8 mouse cellular contexts compared by ENCODE assay signal in the genomic region with DNA sequence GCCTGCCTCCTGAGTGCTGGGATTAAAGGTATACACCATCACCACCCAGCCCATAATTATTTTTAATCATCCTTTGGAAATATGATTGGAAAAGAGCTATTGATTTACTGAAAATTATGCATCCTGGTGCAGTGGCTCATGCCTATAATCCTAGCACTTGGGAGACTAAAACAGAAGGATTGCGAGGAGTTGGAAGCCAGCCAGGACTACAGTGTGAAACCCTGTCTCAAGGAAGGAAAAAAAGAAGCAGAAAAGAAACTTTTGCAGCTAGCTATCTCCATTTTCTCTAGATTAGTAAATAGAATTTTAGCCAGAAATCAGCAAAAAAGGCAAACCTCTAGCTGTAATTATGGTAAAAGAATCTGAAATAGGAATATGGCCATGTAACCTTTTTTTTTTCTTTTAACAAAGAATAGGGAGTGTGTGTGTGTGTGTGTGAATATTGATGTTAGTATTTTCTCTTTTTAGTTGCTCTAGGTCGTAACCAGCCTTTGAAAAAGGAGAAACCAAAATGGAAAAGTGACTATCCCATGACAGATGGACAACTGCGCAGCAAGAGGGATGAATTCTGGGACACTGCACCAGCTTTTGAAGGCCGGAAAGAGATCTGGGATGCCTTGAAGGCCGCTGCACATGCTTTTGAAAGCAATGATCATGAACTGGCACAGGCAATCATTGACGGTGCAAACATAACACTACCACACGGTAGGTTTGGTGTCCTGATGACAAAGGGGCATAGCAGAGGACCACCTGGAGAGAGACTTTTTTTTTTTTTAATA. TPM values are rescaled to one million over a fixed set of nuclear protein-coding genes. Genes with fewer than 3 reads are reported as not detected.
DNase-seq lines count a peak whose midpoint lies in the region.

No protein-coding gene starts in this region.

- peak; percentile 30 for DNase-seq in gastrocnemius, adult 18-20 months (ENCODE audit: low spot score)
- DNase-seq in gastrocnemius, adult 8-10 months (ENCODE audit: low spot score in 2 of 2): no peak
- DNase-seq in urinary bladder, postnatal 25 days (ENCODE audit: low spot score): peak; percentile 29
- no peak for DNase-seq in urinary bladder, adult 2 months (ENCODE audit: low spot score)
- peak; percentile 42 to 68 for DNase-seq in kidney, postnatal 25 days
- peak; percentile 75 for DNase-seq in right cerebral cortex, adult 18-20 months
- no peak for DNase-seq in spleen, postnatal 10 days (ENCODE audit: low spot score in 2 of 2)
- DNase-seq in embryo, embryonic 11 days: no peak

RNA-seq across cellular contexts. Expression of gene Efcab9, which starts 32.9 kb away (rescaled TPM):
- total RNA-seq in gastrocnemius, adult 18-20 months (2021): 1 to 10 TPM; 1.8 to 2.6 TPM
- total RNA-seq in gastrocnemius, adult 8-10 months (2022): 1 to 10 TPM in 3 of 4 experiments, under 1 TPM in 1; 0.74 to 1.7 (median 1.3) TPM
- 0.76 and 1.3 TPM in 2 replicates for polyA plus RNA-seq in urinary bladder, adult 2 months (2012; rRNA removed)

RNA-seq across cellular contexts. Expression of gene Stk10, which starts 34.2 kb away (rescaled TPM):
- 1 to 10 TPM; 2.2 to 4.4 TPM for total RNA-seq in gastrocnemius, adult 18-20 months (2021)
- 1 to 10 TPM; 1.2 to 2.4 (median 1.9) TPM for total RNA-seq in gastrocnemius, adult 8-10 months (2022)
- polyA plus RNA-seq in urinary bladder, adult 2 months (2012; rRNA removed): 6.2 and 8.5 TPM in 2 replicates

RNA-seq across cellular contexts. Expression of gene Ubtd2, which starts 43.8 kb away (rescaled TPM):
- 1 to 10 TPM; 7.2 to 7.7 TPM for total RNA-seq in gastrocnemius, adult 18-20 months (2021)
- 1 to 10 TPM; 6.3 to 7.2 (median 6.6) TPM for total RNA-seq in gastrocnemius, adult 8-10 months (2022)
- polyA plus RNA-seq in urinary bladder, adult 2 months (2012; rRNA removed): 18.7 and 21.2 TPM in 2 replicates

Comparison
In these comparisons a context has a peak if more than half of its experiments do, and no peak if none do; other contexts are left out.
1. DNase-seq: peak in gastrocnemius, adult 18-20 months (single experiment), urinary bladder, postnatal 25 days (single experiment), kidney, postnatal 25 days (2 of 2) and right cerebral cortex, adult 18-20 months (single experiment); none in gastrocnemius, adult 8-10 months (0 of 2), urinary bladder, adult 2 months (single experiment), spleen, postnatal 10 days (0 of 2) and embryo, embryonic 11 days (single experiment).